Mouse (Mus musculus) hindbrain, embryonic 13.5 days (tissue): ENCODE measurements around the gene Gm44805. TPM values are rescaled to one million over a fixed set of nuclear protein-coding genes. Genes with fewer than 3 reads are reported as not detected.

Experiments used
- ATAC-seq: fragments of 200-750 bp; cut with Nextera tagmentation; 2 replicates; pipeline ENCODE4 v1.8.0; 2017; ENCODE audit warnings: moderate TSS enrichment; ENCODE audit not compliant: low FRiP score
- H3K27ac ChIP-seq: fragments of 300-500 bp; sonication (generic); 2 replicates; pipeline ENCODE4 v1.5.1; 2015; ENCODE audit warnings: inconsistent platforms, mild to moderate bottlenecking, moderate library complexity
- H3K27me3 ChIP-seq: fragments of 300-500 bp; sonication (generic); 2 replicates; pipeline ENCODE4 v1.6.1; 2015; ENCODE audit warnings: mild to moderate bottlenecking, inconsistent platforms
- H3K36me3 ChIP-seq: fragments of 300-500 bp; sonication (generic); 2 replicates; pipeline ENCODE4 v1.6.1; 2015; ENCODE audit warnings: mild to moderate bottlenecking, inconsistent platforms
- H3K4me1 ChIP-seq: fragments of 300-500 bp; sonication (generic); replicated peaks from 2 replicates; pipeline ENCODE4 v1.6.1; 2015; ENCODE audit warnings: inconsistent platforms
- H3K4me2 ChIP-seq: fragments of 300-500 bp; sonication (generic); 2 replicates; pipeline ENCODE4 v1.6.1; 2015; ENCODE audit warnings: inconsistent platforms, mild to moderate bottlenecking, moderate library complexity
- H3K4me3 ChIP-seq: fragments of 300-500 bp; sonication (generic); 2 replicates; pipeline ENCODE4 v1.5.1; 2015; ENCODE audit warnings: mild to moderate bottlenecking, inconsistent platforms
- H3K9ac ChIP-seq: fragments of 300-500 bp; sonication (generic); 2 replicates; pipeline ENCODE4 v1.6.1; 2015; ENCODE audit warnings: mild to moderate bottlenecking, inconsistent platforms
- H3K9me3 ChIP-seq: fragments of 300-500 bp; sonication (generic); 2 replicates; pipeline ENCODE4 v1.6.1; 2016; ENCODE audit warnings: inconsistent platforms
- WGBS: fragments of 180-500 bp; shearing (Covaris S2); methylation state at CpG from one replicate; pipeline ENCODE4 v1.1.7; 2015; 5-methylcytosine and 5-hydroxymethylcytosine counted together
- polyA plus RNA-seq: library from polyadenylated mRNA; unstranded; fragments of >200 nt; fragmentation: Nextera tagmentation; extraction: Ambion mirVana; gene quantifications from 2 replicates; pipeline ENCODE4 v1.2.1, GENCODE M21; 2015

Gene Gm44805
- polyA plus RNA-seq, 1 experiment from 2014 or later = not detected

- Histone ChIP-seq H3K36me3 (peaks cover 49% of the 10 kb centered on the region), H3K4me2 (no peak overlapping the region), H3K4me3 (no peak overlapping the region), H3K27me3 (no peaks in the 10 kb centered on the region), H3K9ac (no peak overlapping the region), H3K9me3 (no peaks in the 10 kb centered on the region), H3K4me1 (peaks cover 26% of the 10 kb centered on the region), H3K27ac (no peak overlapping the region)
- WGBS = 60% methylated on average over 4 of the region's 4 CpGs
- no peak for ATAC-seq
Observed at GRCm38 (mm10) chr7:19713196-19713595, 32.0 kb upstream of the Gm44805 start.

- Histone ChIP-seq H3K4me3 (no peak overlapping the region), H3K4me1 (peaks cover 26% of the 10 kb centered on the region), H3K9me3 (no peaks in the 10 kb centered on the region), H3K9ac (no peak overlapping the region), H3K27me3 (no peaks in the 10 kb centered on the region), H3K27ac (no peak overlapping the region), H3K4me2 (no peak overlapping the region), H3K36me3 (peaks cover 56% of the 10 kb centered on the region)
- 83% methylated on average over 4 of the region's 4 CpGs for WGBS
- no peak for ATAC-seq
Observed at GRCm38 (mm10) chr7:19712414-19712813, 31.2 kb upstream of the Gm44805 start.

- H3K9ac ChIP-seq = no peak overlapping the region
- H3K4me3 ChIP-seq = no peak overlapping the region
- 94% methylated on average over 10 of the region's 10 CpGs for WGBS
- no peak overlapping the region for H3K27ac ChIP-seq
- H3K4me2 ChIP-seq = no peak overlapping the region
- peaks cover 66% of the 10 kb centered on the region for H3K36me3 ChIP-seq
- no peaks in the 10 kb centered on the region for H3K27me3 ChIP-seq
- no peak for ATAC-seq
- peaks cover 17% of the 10 kb centered on the region for H3K4me1 ChIP-seq
- H3K9me3 ChIP-seq = no peaks in the 10 kb centered on the region
Observed at GRCm38 (mm10) chr7:19710650-19711049, 29.4 kb upstream of the Gm44805 start.

- Histone ChIP-seq H3K9me3 (no peaks in the 10 kb centered on the region), H3K27me3 (no peaks in the 10 kb centered on the region), H3K4me2 (no peak overlapping the region), H3K4me1 (peaks cover 3% of the 10 kb centered on the region; the same call in 1 of the 2 replicates), H3K9ac (no peak overlapping the region), H3K27ac (no peak overlapping the region), H3K36me3 (peaks cover 67% of the 10 kb centered on the region), H3K4me3 (no peak overlapping the region)
- ATAC-seq = no peak
- 96% methylated on average over 7 of the region's 7 CpGs for WGBS
Observed at GRCm38 (mm10) chr7:19705271-19705670, 24.0 kb upstream of the Gm44805 start.

GRCm38 (mm10) chr7:19704475-19704874 lies 23.3 kb upstream of the Gm44805 start:
- Histone ChIP-seq H3K9ac (no peak overlapping the region), H3K36me3 (peaks cover 60% of the 10 kb centered on the region), H3K27me3 (no peaks in the 10 kb centered on the region), H3K4me1 (peaks cover 5% of the 10 kb centered on the region), H3K4me3 (no peak overlapping the region), H3K4me2 (no peak overlapping the region), H3K27ac (no peak overlapping the region), H3K9me3 (no peaks in the 10 kb centered on the region)
- whole genome bisulfite sequencing = 97% methylated on average over 4 of the region's 4 CpGs
- no peak for ATAC-seq

- 95% methylated on average over 16 of the region's 16 CpGs for WGBS
- Histone ChIP-seq H3K9me3 (no peaks in the 10 kb centered on the region), H3K27me3 (peaks cover 9% of the 10 kb centered on the region; the same call in 1 of the 2 replicates), H3K4me3 (no peak overlapping the region), H3K4me1 (peaks cover 20% of the 10 kb centered on the region), H3K9ac (peak overlapping the region; percentile 2; the same call in 1 of the 2 replicates), H3K36me3 (peaks cover 47% of the 10 kb centered on the region), H3K27ac (no peak overlapping the region), H3K4me2 (no peak overlapping the region)
- ATAC-seq = no peak
Observed at GRCm38 (mm10) chr7:19702859-19703555, 21.8 kb upstream of the Gm44805 start.

- H3K4me2 ChIP-seq = no peak overlapping the region
- peak; percentile 40; the same call in 1 of the 2 replicates for ATAC-seq
- no peak overlapping the region for H3K4me3 ChIP-seq
- peaks cover 12% of the 10 kb centered on the region; the same call in 1 of the 2 replicates for H3K27me3 ChIP-seq
- no peaks in the 10 kb centered on the region for H3K9me3 ChIP-seq
- WGBS = 30% methylated on average over 22 of the region's 22 CpGs
- H3K9ac ChIP-seq = no peak overlapping the region
- peaks cover 39% of the 10 kb centered on the region for H3K36me3 ChIP-seq
- peak overlapping the region; percentile 73 for H3K27ac ChIP-seq
- peaks cover 21% of the 10 kb centered on the region for H3K4me1 ChIP-seq
Observed at GRCm38 (mm10) chr7:19701069-19701761, 20.0 kb upstream of the Gm44805 start.

GRCm38 (mm10) chr7:19700299-19701068 lies 19.3 kb upstream of the Gm44805 start:
- no peak overlapping the region for H3K9ac ChIP-seq
- whole genome bisulfite sequencing = 62% methylated on average over 12 of the region's 12 CpGs
- peaks cover 39% of the 10 kb centered on the region for H3K36me3 ChIP-seq
- peaks cover 12% of the 10 kb centered on the region; the same call in 1 of the 2 replicates for H3K27me3 ChIP-seq
- peaks cover 21% of the 10 kb centered on the region for H3K4me1 ChIP-seq
- no peak overlapping the region for H3K4me2 ChIP-seq
- no peaks in the 10 kb centered on the region for H3K9me3 ChIP-seq
- ATAC-seq = no peak
- no peak overlapping the region for H3K4me3 ChIP-seq
- 0 out of 2 replicates have a peak overlapping the region, but pooled peaks have one; percentile 18 for H3K27ac ChIP-seq

GRCm38 (mm10) chr7:19699827-19700148 lies 18.6 kb upstream of the Gm44805 start:
- no peak for ATAC-seq
- Histone ChIP-seq H3K4me2 (no peak overlapping the region), H3K27ac (peak overlapping the region; percentile 19; the same call in 1 of the 2 replicates), H3K9me3 (no peaks in the 10 kb centered on the region), H3K4me3 (no peak overlapping the region), H3K27me3 (peaks cover 12% of the 10 kb centered on the region; the same call in 1 of the 2 replicates), H3K4me1 (peaks cover 21% of the 10 kb centered on the region), H3K9ac (no peak overlapping the region), H3K36me3 (peaks cover 36% of the 10 kb centered on the region)
- WGBS = 87% methylated on average over 4 of the region's 4 CpGs

GRCm38 (mm10) chr7:19698907-19699826 lies 17.9 kb upstream of the Gm44805 start, which contains the start of gene Apoe:
TSS of gene Apoe (minus strand) at chr7:19699188.
- H3K4me2 ChIP-seq = peak within 1 kb of the TSS; percentile 58
- peak within 1 kb of the TSS; percentile 68 for H3K9ac ChIP-seq
- H3K27ac ChIP-seq = peak within 1 kb of the TSS; percentile 19
- WGBS = 1% methylated on average over 20 of the region's 20 CpGs
- peaks cover 12% of the 10 kb centered on the region; the same call in 1 of the 2 replicates for H3K27me3 ChIP-seq
- H3K9me3 ChIP-seq = no peaks in the 10 kb centered on the region
- H3K4me3 ChIP-seq = peak within 1 kb of the TSS; percentile 35
- peaks cover 30% of the 10 kb centered on the region for H3K36me3 ChIP-seq
- H3K4me1 ChIP-seq = peaks cover 21% of the 10 kb centered on the region
- ATAC-seq = peak; percentile 29
